8 mouse cellular contexts compared by ENCODE assay signal in genomic region chr13:23395301-23396245, GRCm38 (mm10). TPM values are rescaled to one million over a fixed set of nuclear protein-coding genes. Genes with fewer than 3 reads are reported as not detected.
A peak's percentile ranks its signal among the peaks of the same experiment; 100 is the strongest.
DNase-seq lines count a peak whose midpoint lies in the region; TF ChIP-seq lines count a peak whose summit lies in the region.

No protein-coding gene starts in this region.

- DNase-seq in heart, embryonic 10.5 days (ENCODE audit: low spot score): no peak
- DNase-seq in heart, postnatal 25 days (ENCODE audit: low spot score): no peak
- DNase-seq in ES-E14 (ENCODE audit: low read depth, low spot score): no peak
- peak; percentile 46 for DNase-seq in forelimb bud, embryonic 11.5 days (ENCODE audit: low read depth, low spot score)
- no peak for DNase-seq in urinary bladder, adult 2 months (ENCODE audit: low spot score)
- no peak for DNase-seq in spleen, adult 18-20 months
- no peak for DNase-seq in thymus, postnatal 4 days

- H3K9ac ChIP-seq in ES-E14 (ENCODE audit: insufficient read depth, low read depth, low read length, poor library complexity, severe bottlenecking): peak overlapping the region; percentile 5

- H3K27ac ChIP-seq in heart, embryonic 10.5 days: no peak overlapping the region; the same call in 1 of the 2 replicates
- H3K27ac ChIP-seq in ES-E14 (ENCODE audit: insufficient read depth, low read depth, low read length, poor library complexity, severe bottlenecking) (no peak overlapping the region), macrophage (no peak overlapping the region)

- in situ Hi-C loops in ES-E14 (cut with MboI; ENCODE audit: low sequenced_read_pairs in 2 of 2, unreplicated experiment in 2 of 2): no loop called here

- no peaks in the 10 kb centered on the region for H3K36me3 ChIP-seq in heart, embryonic 10.5 days
- H3K36me3 ChIP-seq in ES-E14 (ENCODE audit: control insufficient read depth, insufficient read depth, low read length, poor library complexity, severe bottlenecking) (no peaks in the 10 kb centered on the region), macrophage (ENCODE audit: inconsistent target) (no peaks in the 10 kb centered on the region)

- H3K27me3 ChIP-seq in heart, embryonic 10.5 days (ENCODE audit: insufficient read depth, poor library complexity, severe bottlenecking): peaks cover 17% of the 10 kb centered on the region

- no peaks in the 10 kb centered on the region for H3K79me2 ChIP-seq in macrophage (ENCODE audit: inconsistent target)

- H3K4me3 ChIP-seq in heart, embryonic 10.5 days: peak overlapping the region; percentile 63
- peak overlapping the region; percentile 67 for H3K4me3 ChIP-seq in ES-E14 (ENCODE audit: insufficient read depth in 1 of 2, low read depth in 1 of 2, low read length in 2 of 2, poor library complexity in 1 of 2, severe bottlenecking in 1 of 2)
- H3K4me3 ChIP-seq in macrophage (ENCODE audit: inconsistent target): peak overlapping the region; percentile 14; the same call in 1 of the 2 replicates

- H3K4me1 ChIP-seq in heart, embryonic 10.5 days: no peaks in the 10 kb centered on the region
- H3K4me1 ChIP-seq in ES-E14 (ENCODE audit: control insufficient read depth in 2 of 2, insufficient read depth in 2 of 2, low read length in 2 of 2, poor library complexity in 1 of 2): no peaks in the 10 kb centered on the region

- WGBS in heart, embryonic 10.5 days: 3% methylated on average over 43 of the region's 43 CpGs
- 8% methylated on average over 43 of the region's 43 CpGs for WGBS in macrophage (ENCODE audit: missing documents)

- intact Hi-C loops in heart, postnatal 25 days (cut with DNase I): no loop called here

- H3K9me3 ChIP-seq in heart, embryonic 10.5 days: no peaks in the 10 kb centered on the region
- H3K9me3 ChIP-seq in ES-E14 (ENCODE audit: control insufficient read depth, insufficient read depth, low read depth, low read length): no peaks in the 10 kb centered on the region

TF ChIP-seq in ES-E14, 5 proteins besides CTCF, POLR2A, EP300 and RAD21:
- TF ChIP-seq MAFK (IDR thresholded peaks at IDR 0.05; ENCODE audit: insufficient read depth, low read depth, low read length): no peak
- no peak for TF ChIP-seq ZNF384 (IDR thresholded peaks at IDR 0.05; ENCODE audit: low read depth, low read length)
- TF ChIP-seq CHD2 (IDR thresholded peaks at IDR 0.05; ENCODE audit: low read depth, low read length): no peak
- TF ChIP-seq ZC3H11A (IDR thresholded peaks at IDR 0.05; ENCODE audit: borderline replicate concordance, low read depth, low read length): no peak
- no peak for TF ChIP-seq HCFC1 (IDR thresholded peaks at IDR 0.05; ENCODE audit: borderline replicate concordance, insufficient read depth, low read length)

RNA-seq across cellular contexts. Expression of gene Zfp322a, which starts 26.6 kb away (rescaled TPM):
- 39.0 and 42.2 TPM in 2 replicates for polyA plus RNA-seq in heart, embryonic 10.5 days (2016; fragmentation: Nextera tagmentation; extraction: Ambion mirVana)
- total RNA-seq in heart, postnatal 25 days (2021): 10 to 100 TPM; 16.8 to 20.2 TPM
- 15.8 and 15.9 TPM in 2 replicates for total RNA-seq in ES-E14 (2012; rRNA removed)
- total RNA-seq in macrophage (2018; cell fraction: chromatin; rRNA removed): 10 to 100 TPM; 13.6 to 77.7 (median 34.2) TPM
- 10 to 100 TPM in 17 of 26 experiments, 1 to 10 TPM in 9; 5.5 to 19.9 (median 12.2) TPM for total RNA-seq in macrophage (2018; cell fraction: cytosol; rRNA removed)
- total RNA-seq in macrophage (2018; cell fraction: nucleus; rRNA removed): 10 to 100 TPM in 22 of 26 experiments, 1 to 10 TPM in 4; 8.0 to 68.0 (median 19.4) TPM
- polyA plus RNA-seq in macrophage (2018): 12.3 to 19.9 TPM (median 12.8 TPM) in 3 replicates
- 12.7 and 15.8 TPM in 2 replicates for polyA plus RNA-seq in urinary bladder, adult 2 months (2012; rRNA removed)

RNA-seq across cellular contexts. Expression of gene Abt1, which starts 28.1 kb away (rescaled TPM):
- polyA plus RNA-seq in heart, embryonic 10.5 days (2016; fragmentation: Nextera tagmentation; extraction: Ambion mirVana): 10.1 and 13.0 TPM in 2 replicates
- total RNA-seq in heart, postnatal 25 days (2021): 1 to 10 TPM; 3.9 to 4.4 TPM
- total RNA-seq in ES-E14 (2012; rRNA removed): 10.5 and 15.5 TPM in 2 replicates
- total RNA-seq in macrophage (2018; cell fraction: chromatin; rRNA removed): 1 to 10 TPM in 20 of 26 experiments, under 1 TPM in 6; 0.46 to 3.6 (median 1.9) TPM
- total RNA-seq in macrophage (2018; cell fraction: cytosol; rRNA removed): 1 to 10 TPM; 1.9 to 4.1 (median 3.4) TPM
- total RNA-seq in macrophage (2018; cell fraction: nucleus; rRNA removed): 1 to 10 TPM in 24 of 26 experiments, under 1 TPM in 2; 0.59 to 4.0 (median 2.2) TPM
- polyA plus RNA-seq in macrophage (2018): 3.5 to 4.4 TPM (median 3.7 TPM) in 3 replicates
- polyA plus RNA-seq in urinary bladder, adult 2 months (2012; rRNA removed): 7.9 TPM in 2 replicates

Comparison
In these comparisons a context has a peak if more than half of its experiments do, and no peak if none do; other contexts are left out.
1. H3K4me3 ChIP-seq: peak in every context shown above with its lines; median percentile 67 in ES-E14; 63 in heart, embryonic 10.5 days; 14 in macrophage.